Mouse (Mus musculus): ENCODE results near the gene Pibf1.

DNA sequence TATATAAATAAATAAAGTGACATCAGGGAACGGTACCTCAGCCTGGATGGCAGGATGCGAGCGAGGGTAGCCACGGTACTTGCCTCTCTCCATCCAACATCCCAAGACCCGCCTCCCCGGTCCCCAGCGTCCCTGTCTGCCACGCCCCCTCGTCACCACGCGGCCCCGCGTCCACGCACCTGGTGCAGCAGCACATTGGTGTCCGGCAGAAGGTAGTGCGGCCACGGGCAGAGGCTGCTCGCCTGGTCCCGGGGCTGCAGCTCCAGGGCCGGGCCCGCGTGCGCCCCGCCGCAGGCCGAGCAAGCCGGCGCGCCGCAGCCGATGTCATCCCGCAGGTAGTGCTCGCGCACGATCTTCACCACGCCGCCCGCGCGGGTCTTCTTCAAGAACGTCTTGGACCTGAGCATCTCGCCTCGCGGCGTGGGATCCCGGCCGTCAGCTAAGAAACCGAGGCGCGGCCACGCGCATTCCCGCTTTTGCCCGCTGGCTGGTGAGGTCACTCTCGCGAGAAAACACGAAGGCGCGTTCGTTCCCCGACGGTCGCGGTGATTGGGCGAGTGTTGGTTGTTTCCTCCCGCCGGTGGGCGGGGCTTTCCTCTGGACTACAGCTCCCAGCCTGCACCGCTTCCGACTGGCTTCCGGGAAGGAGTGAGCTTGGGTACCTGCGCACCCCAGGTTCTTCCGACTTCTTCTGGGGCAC is at the start of gene Pibf1, which contains the start of gene Dis3:
- TF ChIP-seq CTCF (IDR thresholded peaks at IDR 0.05; ENCODE audit: low read depth) (no peak), EP300 (optimal IDR thresholded peaks at IDR 0.05) (peak; percentile 97)
